In the genomic region with DNA sequence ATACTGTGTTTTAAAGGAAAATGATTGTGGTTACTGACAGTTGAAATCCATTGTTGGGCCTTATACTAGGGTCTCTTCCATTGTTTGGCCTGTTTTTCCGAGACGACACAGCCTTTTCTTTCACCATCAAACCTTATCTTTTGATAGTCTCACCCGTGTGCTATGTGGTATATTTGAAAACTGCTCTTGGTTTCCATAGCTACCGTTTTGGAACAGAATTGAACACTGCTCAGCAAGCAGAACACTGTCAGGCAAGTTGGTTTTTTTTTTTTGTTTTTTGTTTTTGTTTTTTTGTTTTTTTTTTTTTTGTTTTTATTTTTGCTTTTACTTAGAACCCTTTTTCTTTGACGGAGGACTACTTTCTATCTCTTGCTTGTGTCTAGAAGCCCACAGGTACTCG, we compare ENCODE assay signal across 11 mouse cellular contexts. TPM values are rescaled to one million over a fixed set of nuclear protein-coding genes. Genes with fewer than 3 reads are reported as not detected.
A peak's percentile ranks its signal among the peaks of the same experiment; 100 is the strongest.
DNase-seq lines count a peak whose midpoint lies in the region; ATAC-seq and TF ChIP-seq lines count a peak whose summit lies in the region.
"Had no signal": no experiment of that assay in that cellular context is flagged by ENCODE, and none has a peak within 500 bp of the region (broad histone marks: within the 10 kb centered on the region; RNA-seq: fewer than 3 reads in every experiment).

No protein-coding gene starts in this region.

- H3K4me1 ChIP-seq in heart, embryonic 13.5 days: peaks cover 57% of the 10 kb centered on the region
- H3K4me1 ChIP-seq in CH12.LX (ENCODE audit: control insufficient read depth in 1 of 2, insufficient read depth in 2 of 2): peaks cover 14 to 57% of the 10 kb centered on the region in 2 experiments
- H3K4me1 ChIP-seq in forebrain, embryonic 10.5 days: peaks cover 30% of the 10 kb centered on the region
- H3K4me1 ChIP-seq in hindbrain, postnatal 0 days (ENCODE audit: insufficient read depth, low read length): peaks cover 4% of the 10 kb centered on the region; the same call in 1 of the 2 replicates

- no peak for ATAC-seq in heart, embryonic 13.5 days (ENCODE audit: extremely low read depth, insufficient number of reproducible peaks, low FRiP score, low TSS enrichment)
- no peak for ATAC-seq in hindbrain, postnatal 0 days
- ATAC-seq: intestine, postnatal 0 days had no signal

- no peak for DNase-seq in heart, postnatal 25 days (ENCODE audit: low spot score)
- no peak for DNase-seq in CH12.LX (ENCODE audit: extremely low read depth)
- DNase-seq in forebrain, embryonic 10.5 days (ENCODE audit: extremely low spot score, low spot score): no peak
- peak; percentile 38 for DNase-seq in hindbrain, postnatal 0 days (ENCODE audit: low spot score)
- no peak for DNase-seq in testis, postnatal 10 days (ENCODE audit: low spot score)
- no peak for DNase-seq in spleen, postnatal 10 days (ENCODE audit: low spot score in 2 of 2)
- DNase-seq in thymus, postnatal 14 days: no peak
- DNase-seq: embryo, embryonic 11 days; gastrocnemius, adult 2 months had no signal

- no peaks in the 10 kb centered on the region for H3K36me3 ChIP-seq in heart, embryonic 13.5 days
- H3K36me3 ChIP-seq in CH12.LX (replicated peaks in 1 of 2; ENCODE audit: control insufficient read depth in 1 of 2, insufficient read depth in 1 of 2, low read length in 1 of 2): peaks cover 2 to 17% of the 10 kb centered on the region in 2 experiments
- H3K36me3 ChIP-seq in forebrain, embryonic 10.5 days (replicated peaks): no peaks in the 10 kb centered on the region
- no peaks in the 10 kb centered on the region for H3K36me3 ChIP-seq in hindbrain, postnatal 0 days (ENCODE audit: insufficient read depth, low read length)

- H3K79me2 ChIP-seq in CH12.LX (replicated peaks; ENCODE audit: control insufficient read depth, extremely low read depth, insufficient read depth, poor library complexity, severe bottlenecking): peaks cover 31% of the 10 kb centered on the region

- H3K27ac ChIP-seq in heart, embryonic 13.5 days (replicated peaks): peak overlapping the region; percentile 89
- H3K27ac ChIP-seq in CH12.LX (ENCODE audit: insufficient read depth, low read depth): no peak overlapping the region; the same call in 1 of the 2 replicates
- 0 out of 2 replicates have a peak overlapping the region, but pooled peaks have one; percentile 65 for H3K27ac ChIP-seq in forebrain, embryonic 10.5 days
- H3K27ac ChIP-seq in hindbrain, postnatal 0 days: no peak overlapping the region
- H3K27ac ChIP-seq: gastrocnemius, adult 2 months had no signal

- in situ Hi-C loops in CH12.LX (cut with MboI; ENCODE audit: low pct_ligation_motif_present, low pct_unique_long_range_greater_than_20kb, low sequenced_read_pairs): no loop called here

- no peak for TF ChIP-seq POLR2A in CH12.LX (IDR thresholded peaks at IDR 0.05; ENCODE audit: low read depth, low read length)

- no peak for TF ChIP-seq EP300 in CH12.LX (IDR thresholded peaks at IDR 0.05; ENCODE audit: low read length)

- H3K9ac ChIP-seq in heart, embryonic 13.5 days: peak overlapping the region; percentile 86
- H3K9ac ChIP-seq in CH12.LX (ENCODE audit: insufficient read depth, low read depth): peak overlapping the region; percentile 44
- peak overlapping the region; percentile 66 for H3K9ac ChIP-seq in hindbrain, postnatal 0 days (replicated peaks; ENCODE audit: low read length)

- intact Hi-C loops in heart, postnatal 25 days (cut with DNase I): no loop called here

- TF ChIP-seq RAD21 in CH12.LX (IDR thresholded peaks at IDR 0.05; ENCODE audit: low read depth, low read length): no peak

- H3K9me3 ChIP-seq in heart, embryonic 13.5 days: no peaks in the 10 kb centered on the region
- no peaks in the 10 kb centered on the region for H3K9me3 ChIP-seq in CH12.LX (replicated peaks; ENCODE audit: low read length)
- H3K9me3 ChIP-seq in forebrain, embryonic 10.5 days: no peaks in the 10 kb centered on the region
- H3K9me3 ChIP-seq in hindbrain, postnatal 0 days (ENCODE audit: low read length): no peaks in the 10 kb centered on the region

- H3K27me3 ChIP-seq in heart, embryonic 13.5 days (replicated peaks): no peaks in the 10 kb centered on the region
- no peaks in the 10 kb centered on the region for H3K27me3 ChIP-seq in CH12.LX (replicated peaks)
- no peaks in the 10 kb centered on the region for H3K27me3 ChIP-seq in forebrain, embryonic 10.5 days (ENCODE audit: poor library complexity, severe bottlenecking)
- no peaks in the 10 kb centered on the region for H3K27me3 ChIP-seq in hindbrain, postnatal 0 days (ENCODE audit: insufficient read depth, low read length)

- peak overlapping the region; percentile 72 for H3K4me2 ChIP-seq in heart, embryonic 13.5 days
- H3K4me2 ChIP-seq in CH12.LX (ENCODE audit: insufficient read depth, low read depth, poor library complexity, severe bottlenecking): peak overlapping the region; percentile 69
- peak overlapping the region; percentile 64 for H3K4me2 ChIP-seq in hindbrain, postnatal 0 days (ENCODE audit: low read depth, low read length)

- dilution Hi-C loops in CH12.LX (cut with MboI; ENCODE audit: extremely low pct_ligation_motif_present, extremely low pct_unique_long_range_greater_than_20kb, low sequenced_read_pairs): no loop called here

- WGBS in heart, embryonic 13.5 days: 50% methylated on average over 6 of the region's 6 CpGs
- 87% methylated on average over 6 of the region's 6 CpGs for WGBS in forebrain, embryonic 10.5 days
- WGBS in hindbrain, postnatal 0 days: 32% methylated on average over 6 of the region's 6 CpGs

- H3K4me3 ChIP-seq in heart, embryonic 13.5 days: peak overlapping the region; percentile 60
- peak overlapping the region; percentile 55 to 62 (median 62) for H3K4me3 ChIP-seq in CH12.LX (replicated peaks in 1 of 3; ENCODE audit: low read depth in 2 of 3, low read length in 2 of 3, poor library complexity in 1 of 3)
- H3K4me3 ChIP-seq in forebrain, embryonic 10.5 days: peak overlapping the region; percentile 54; the same call in 1 of the 2 replicates
- H3K4me3 ChIP-seq in hindbrain, postnatal 0 days (ENCODE audit: low read length): peak overlapping the region; percentile 48
- H3K4me3 ChIP-seq: gastrocnemius, adult 2 months had no signal

- TF ChIP-seq CTCF in CH12.LX (conservative IDR thresholded peaks at IDR 0.05 in 1 of 2, IDR thresholded peaks at IDR 0.05 in 1 of 2; ENCODE audit: low read depth in 2 of 2, low read length in 2 of 2): no peak
- TF ChIP-seq CTCF in hindbrain, postnatal 0 days (IDR thresholded peaks at IDR 0.05; ENCODE audit: low read depth): no peak

TF ChIP-seq in CH12.LX, 34 proteins besides CTCF, POLR2A, EP300 and RAD21:
- no peak for TF ChIP-seq POLR2AphosphoS2 (IDR thresholded peaks at IDR 0.05; ENCODE audit: low read depth, low read length)
- peak; percentile 61; the same call in 1 of the 2 replicates for TF ChIP-seq ZNF384 (IDR thresholded peaks at IDR 0.05; ENCODE audit: low read depth, low read length)

RNA-seq across cellular contexts. Expression of gene St7, which starts 58.2 kb away (rescaled TPM):
- polyA plus RNA-seq in heart, embryonic 13.5 days (2015; fragmentation: Nextera tagmentation; extraction: Ambion mirVana): 25.9 and 31.9 TPM in 2 replicates
- 10 to 100 TPM; 16.6 to 16.7 TPM for total RNA-seq in heart, postnatal 25 days (2021)
- total RNA-seq in CH12.LX (2012; rRNA removed) (26.4 and 33.9 TPM in 2 replicates), CH12.LX (2014; rRNA removed) (57.2 and 64.1 TPM in 2 replicates)
- 34.4 and 35.3 TPM in 2 replicates for polyA plus RNA-seq in CH12.LX (2012; ENCODE audit: insufficient read length, low read depth)
- 19.1 and 22.9 TPM in 2 replicates for polyA plus RNA-seq in forebrain, embryonic 10.5 days (2016; fragmentation: Nextera tagmentation; extraction: Ambion mirVana)
- 67.4 and 71.7 TPM in 2 replicates for total RNA-seq in hindbrain, postnatal 0 days (2014; rRNA removed)
- 35.8 and 36.8 TPM in 2 replicates for polyA plus RNA-seq in hindbrain, postnatal 0 days (2015; fragmentation: Nextera tagmentation; extraction: Ambion mirVana)

Comparison
In these comparisons a context has a peak if more than half of its experiments do, and no peak if none do; other contexts are left out.
1. H3K27ac ChIP-seq: peak in heart, embryonic 13.5 days (single experiment) and forebrain, embryonic 10.5 days (single experiment); none in CH12.LX (single experiment) and hindbrain, postnatal 0 days (single experiment).
2. Peak in every context shown above with its lines, with median percentiles within 50 percentile points of each other: H3K4me2 ChIP-seq, H3K4me3 ChIP-seq and H3K9ac ChIP-seq.